Mouse (Mus musculus): Measurements from ENCODE around the gene Smco3. TPM values are rescaled to one million over a fixed set of nuclear protein-coding genes. Genes with fewer than 3 reads are reported as not detected.
"Not testable (repeated sequence)": the region's sequence is repeated elsewhere in the genome, so short reads cannot be mapped to it uniquely, and the experiment has no call there.

Gene Smco3
- not detected for total RNA-seq (2022)

- DNase-seq (ENCODE audit: low spot score) = no peak
These were observed at the start of gene Smco3 for GRCm38 (mm10) chr6:136835352-136835751. Gene Smco3, minus strand, starts transcription at chr6:136835452.

- DNase-seq (ENCODE audit: low spot score) = not testable (repeated sequence)
These were observed 49.5 kb upstream of the Smco3 start for GRCm38 (mm10) chr6:136884766-136885165.

DNA sequence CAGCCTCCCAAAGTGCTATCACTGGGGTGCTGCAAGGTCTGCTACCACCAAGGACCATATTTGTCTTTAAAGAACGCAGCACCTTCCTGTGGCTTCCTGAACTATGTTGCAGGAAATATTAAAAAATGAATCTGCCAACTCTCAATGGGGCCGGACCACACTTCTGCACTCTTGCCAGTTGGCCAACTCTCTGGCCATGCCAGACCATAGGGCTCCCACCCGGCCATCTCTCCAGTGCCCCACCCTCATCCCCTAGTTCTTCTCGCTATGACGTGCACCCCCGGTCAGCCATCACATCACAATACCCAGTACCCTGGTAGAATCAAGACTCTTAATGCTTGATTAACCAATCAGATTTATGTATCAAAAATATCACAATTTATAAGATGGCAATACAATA, 48.7 kb upstream of the Smco3 start:
- no peak for DNase-seq (ENCODE audit: low spot score)

- no peak for DNase-seq (ENCODE audit: low spot score)
These were observed 48.2 kb upstream of the Smco3 start for GRCm38 (mm10) chr6:136883431-136883915.

DNA sequence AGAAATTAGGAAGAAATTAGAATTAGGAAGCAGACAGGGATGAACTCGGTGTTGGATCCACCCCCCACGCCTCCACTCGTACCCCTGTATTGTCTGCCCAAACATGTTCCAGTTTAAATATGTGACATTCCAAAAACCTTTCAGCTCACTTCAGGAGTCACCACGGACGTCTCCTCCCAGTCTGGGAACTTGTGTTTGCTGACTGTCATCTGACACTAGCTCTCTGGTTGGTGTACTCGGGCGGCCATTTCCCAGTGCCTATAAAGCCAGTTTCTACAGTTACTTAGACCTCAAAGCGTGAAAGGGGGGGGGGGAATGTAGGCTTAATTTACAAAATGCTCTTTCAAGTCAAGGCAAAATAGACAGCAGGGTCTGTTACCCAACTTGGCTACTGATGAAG, 46.4 kb upstream of the Smco3 start:
- no peak for DNase-seq (ENCODE audit: low spot score)

- DNase-seq (ENCODE audit: low spot score) = peak; percentile 64
These were observed 40.4 kb upstream of the Smco3 start, which contains the start of gene Mgp for GRCm38 (mm10) chr6:136875670-136876069. Gene Mgp, minus strand, starts transcription at chr6:136875823.

DNA sequence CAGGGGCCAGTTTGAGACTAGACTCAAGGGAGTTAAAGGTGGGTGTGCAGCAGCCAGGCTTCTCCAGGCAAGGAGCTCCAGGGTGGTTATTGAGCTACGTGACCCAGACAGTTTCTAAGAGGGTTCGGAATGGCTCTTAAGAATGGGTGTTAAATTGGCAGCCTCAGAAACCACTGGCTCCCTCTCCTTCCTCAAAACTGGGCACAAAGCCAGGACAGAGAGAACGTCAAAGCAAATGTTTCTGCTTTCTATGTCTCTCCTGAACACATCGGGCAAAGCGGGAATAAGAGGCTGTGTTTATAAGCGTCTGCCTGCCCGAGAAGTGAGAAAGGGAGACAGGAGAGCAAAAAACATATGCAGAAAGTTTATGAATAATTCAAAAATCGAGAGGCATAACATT, 39.3 kb upstream of the Smco3 start:
- no peak for DNase-seq (ENCODE audit: low spot score)

GRCm38 (mm10) chr6:136868921-136869320, 33.7 kb upstream of the Smco3 start:
- DNase-seq (ENCODE audit: low spot score) = no peak

DNA sequence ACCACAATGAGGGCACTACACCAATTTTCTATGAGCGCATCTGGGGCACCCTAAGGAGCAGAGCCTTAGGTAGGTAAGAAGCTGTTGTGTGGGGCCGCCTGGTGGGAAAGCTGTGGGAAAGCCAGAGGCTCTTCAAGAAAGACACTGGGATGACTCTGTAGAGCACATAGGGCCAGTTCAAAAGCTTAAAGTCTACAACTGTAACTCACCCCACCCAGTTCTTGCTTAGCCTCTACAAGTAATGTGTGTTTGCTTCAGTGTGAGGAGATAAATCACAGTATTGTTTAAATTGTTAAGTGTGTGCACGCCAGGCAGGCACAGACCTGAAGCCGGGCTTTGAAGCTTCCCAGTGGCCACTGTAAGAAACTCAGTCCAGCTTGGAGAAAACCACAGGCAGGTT, 30.9 kb upstream of the Smco3 start:
- no peak for DNase-seq (ENCODE audit: low spot score)

- DNase-seq (ENCODE audit: low spot score) = no peak
These were observed 30.1 kb upstream of the Smco3 start for GRCm38 (mm10) chr6:136865360-136865759.

DNA sequence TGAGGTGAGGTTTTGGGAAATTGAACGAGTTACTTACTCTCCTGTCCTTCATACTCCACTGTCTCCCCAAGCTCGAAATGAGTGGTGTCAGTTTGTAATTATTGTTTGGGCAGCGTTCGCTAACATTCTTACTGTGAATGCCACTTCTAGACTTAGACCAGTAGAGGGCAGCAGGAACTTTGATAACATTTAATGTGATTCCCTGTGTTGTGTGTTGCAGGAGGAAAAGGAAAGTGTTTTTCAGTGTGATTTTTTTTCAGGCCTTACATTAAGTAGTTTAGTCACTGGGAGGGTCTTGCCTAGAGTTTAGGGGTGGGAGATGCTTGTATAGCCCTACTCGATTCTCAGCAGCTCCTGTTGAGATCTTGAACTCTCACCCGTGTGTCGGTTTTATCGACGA, 25.8 kb upstream of the Smco3 start:
- peak; percentile 74 for DNase-seq (ENCODE audit: low spot score)

GRCm38 (mm10) chr6:136858420-136858819, 23.2 kb upstream of the Smco3 start:
- DNase-seq (ENCODE audit: low spot score) = peak; percentile 31

DNA sequence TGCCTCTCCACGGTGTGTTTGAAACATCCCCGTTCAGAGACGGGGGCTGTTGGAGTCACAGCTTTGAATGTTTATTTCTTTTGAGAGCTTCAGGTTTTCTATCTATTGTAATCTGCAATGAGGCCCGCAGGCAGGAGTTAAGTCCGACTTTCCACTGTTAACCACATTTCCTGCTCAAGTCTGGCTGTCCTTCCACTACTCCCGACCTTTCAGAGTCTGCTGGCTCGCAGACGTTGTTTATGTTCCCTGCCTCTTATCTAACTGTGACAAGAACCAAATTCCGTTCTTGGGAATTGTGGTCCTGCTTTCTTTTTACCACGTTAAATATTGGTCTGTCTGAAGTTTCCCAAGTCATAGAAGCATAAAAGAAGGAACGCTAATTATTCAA, 22.6 kb upstream of the Smco3 start:
- DNase-seq (ENCODE audit: low spot score) = peak; percentile 71

DNA sequence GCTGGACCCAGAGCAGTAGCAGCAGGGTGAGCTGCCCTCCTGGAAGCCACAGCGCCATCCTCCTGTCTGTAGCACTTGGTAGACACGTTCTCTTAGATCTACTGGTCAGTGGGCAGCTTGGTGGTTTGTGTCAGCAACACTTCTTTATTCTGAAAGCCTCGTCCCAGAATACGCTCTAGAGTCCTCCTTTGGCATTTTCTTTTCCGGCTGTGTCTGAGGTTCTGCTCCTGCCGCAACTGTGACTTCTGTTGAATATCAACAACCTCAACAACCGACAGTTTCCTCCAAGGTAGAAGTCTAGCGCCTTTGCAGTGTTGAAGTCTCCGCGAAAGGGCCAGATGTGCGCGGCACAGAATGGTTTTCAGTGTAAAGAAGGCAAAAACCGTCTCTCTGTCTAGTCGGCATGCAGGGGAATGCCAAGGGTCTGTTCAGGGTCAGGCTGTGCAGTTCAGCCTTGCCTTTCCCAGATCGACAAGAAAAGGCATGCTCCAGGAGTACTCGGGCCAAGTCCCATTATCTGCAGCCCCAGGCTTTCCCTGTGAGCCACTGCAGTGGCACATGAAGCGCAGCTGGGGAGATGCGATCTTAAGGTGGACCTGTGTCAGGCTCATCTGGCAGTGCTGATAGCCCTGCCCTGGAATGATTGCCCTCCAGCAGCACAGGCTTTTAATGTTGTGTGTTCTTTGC, 22.1 kb upstream of the Smco3 start, which contains the start of gene Art4:
TSS of gene Art4 (minus strand) at position 548 of the 687 bp plus-strand sequence.
- peak; percentile 26 for DNase-seq (ENCODE audit: low spot score)

DNA sequence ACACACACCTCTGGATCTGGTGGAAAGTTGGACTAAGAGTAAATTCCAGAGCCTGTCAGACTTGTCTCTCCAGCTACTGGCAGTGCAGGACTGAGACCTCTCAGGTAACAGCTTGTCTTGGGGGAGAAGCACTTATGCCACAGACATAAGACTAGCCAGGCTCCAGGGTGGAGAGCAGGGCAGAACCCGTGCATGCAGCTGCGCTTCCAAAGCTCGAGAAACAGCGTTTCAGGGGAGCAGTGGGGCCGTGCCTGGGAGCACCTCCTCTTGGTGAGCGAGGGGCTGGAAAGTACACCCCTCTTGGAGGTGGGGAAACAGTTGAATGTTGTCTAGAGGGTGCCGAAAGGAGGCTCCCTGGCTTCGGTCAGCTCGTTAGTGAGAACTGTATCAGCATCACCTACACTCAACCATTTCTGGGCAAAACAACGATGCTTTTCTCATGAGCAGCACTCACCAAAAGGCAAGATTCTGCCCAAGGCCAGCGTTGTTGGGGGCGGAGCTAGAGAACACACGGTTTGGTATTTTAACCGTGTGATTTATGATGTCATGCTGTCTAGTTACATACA, 20.9 kb upstream of the Smco3 start:
- no peak for DNase-seq (ENCODE audit: low spot score)

DNA sequence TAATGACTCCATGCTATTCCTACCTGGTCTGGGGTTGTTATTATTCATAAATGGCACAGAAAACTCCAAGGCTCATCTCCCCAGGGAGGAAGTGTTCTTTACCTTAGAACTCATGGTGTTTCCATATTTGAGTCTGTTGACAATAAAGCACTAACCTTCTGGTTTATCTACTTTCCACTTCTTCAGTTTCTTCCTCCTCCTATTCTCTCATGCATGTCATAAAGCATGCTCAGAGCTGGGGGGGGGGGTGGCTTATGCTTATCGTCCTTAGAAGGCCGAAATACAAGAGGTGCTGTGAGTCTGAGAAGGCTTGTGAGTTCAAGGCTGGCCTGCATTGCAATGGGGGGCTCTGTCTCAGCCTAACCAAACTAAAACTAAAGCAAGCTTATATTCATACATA, 19.9 kb upstream of the Smco3 start:
- DNase-seq (ENCODE audit: low spot score) = no peak

DNA sequence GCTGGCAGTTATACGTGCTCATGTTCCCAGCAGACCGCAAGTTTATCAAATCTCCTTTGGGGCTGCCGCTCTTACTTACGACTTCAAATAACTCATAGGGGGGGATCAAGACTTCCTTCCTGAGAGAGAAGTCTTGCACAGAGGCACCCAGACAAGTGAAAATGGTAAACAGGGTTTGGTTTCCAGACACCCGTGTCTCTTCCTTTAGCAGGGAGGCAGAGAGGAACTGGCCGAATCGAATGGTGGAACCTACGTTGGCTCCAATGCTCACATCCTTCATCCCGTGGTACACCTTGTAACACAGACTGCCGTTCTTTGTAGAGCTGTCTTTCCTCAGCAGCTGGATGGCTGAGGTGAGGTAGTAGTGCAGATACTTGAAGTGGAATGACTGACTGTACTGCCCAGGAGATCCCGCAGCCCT, 19.1 kb upstream of the Smco3 start:
- DNase-seq (ENCODE audit: low spot score) = no peak

- DNase-seq (ENCODE audit: low spot score) = no peak
These were observed 17.5 kb upstream of the Smco3 start for GRCm38 (mm10) chr6:136852762-136853161.

- DNase-seq (ENCODE audit: low spot score) = no peak
These were observed 17.1 kb upstream of the Smco3 start for GRCm38 (mm10) chr6:136852348-136852747.

DNA sequence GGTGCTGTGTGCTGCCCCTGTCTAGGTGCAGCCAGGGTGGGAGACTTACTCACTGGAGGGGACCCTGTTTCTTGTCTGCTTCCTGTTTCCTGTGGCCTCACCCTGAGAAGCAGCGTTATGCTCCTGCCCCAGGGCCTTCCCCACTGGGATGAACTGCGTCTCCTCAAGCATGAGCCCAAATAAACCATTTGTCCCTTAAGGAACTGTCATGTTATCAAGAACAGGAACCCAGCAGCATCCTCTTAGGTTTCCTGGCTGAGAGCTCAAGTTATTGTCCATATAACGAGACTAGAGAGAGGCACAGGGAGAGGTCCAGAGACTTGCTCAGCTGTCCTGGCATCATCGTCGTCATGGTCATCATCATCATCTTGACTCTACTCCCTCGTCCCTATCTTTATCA, 15.0 kb upstream of the Smco3 start:
- DNase-seq (ENCODE audit: low spot score) = no peak

DNA sequence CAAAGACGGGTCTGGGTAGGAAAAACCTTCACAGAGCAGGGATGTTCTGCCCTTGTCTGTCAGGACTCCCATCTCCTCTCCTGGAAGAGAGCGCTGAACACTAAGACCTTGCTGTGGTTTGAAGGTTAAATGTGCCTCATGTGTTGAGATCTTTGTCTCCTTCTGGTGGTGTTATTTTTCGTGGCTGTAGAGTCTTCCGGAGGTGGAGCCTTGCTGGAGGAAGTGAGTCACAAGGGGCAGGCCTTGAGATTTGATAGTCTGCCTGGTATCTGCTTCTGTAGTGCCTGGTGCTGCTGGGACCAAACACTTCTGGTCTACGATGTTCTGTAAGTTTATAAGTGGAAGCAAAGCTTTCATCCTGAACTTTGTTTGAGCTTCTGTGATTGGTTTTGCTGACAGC, 13.7 kb upstream of the Smco3 start:
- DNase-seq (ENCODE audit: low spot score) = no peak

DNA sequence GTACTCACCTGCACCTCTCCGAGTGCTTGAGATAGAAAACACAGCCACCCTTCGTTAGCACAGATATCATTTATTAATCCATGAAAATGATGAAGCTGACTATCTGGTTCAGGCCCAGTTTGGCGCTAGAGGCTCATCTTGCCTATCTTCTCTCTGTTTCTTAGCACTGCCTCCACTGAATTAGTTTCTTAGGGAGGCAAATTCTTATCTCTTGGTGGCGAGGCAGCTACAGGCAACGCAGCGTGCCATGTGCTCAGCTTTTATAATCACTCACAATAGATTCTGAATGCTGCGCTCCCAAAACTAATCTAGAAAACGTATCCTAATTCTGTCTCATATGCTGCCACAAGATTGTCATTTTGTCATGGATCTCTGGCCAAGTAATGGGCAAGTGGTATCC, 13.1 kb upstream of the Smco3 start:
- DNase-seq (ENCODE audit: low spot score) = no peak

DNA sequence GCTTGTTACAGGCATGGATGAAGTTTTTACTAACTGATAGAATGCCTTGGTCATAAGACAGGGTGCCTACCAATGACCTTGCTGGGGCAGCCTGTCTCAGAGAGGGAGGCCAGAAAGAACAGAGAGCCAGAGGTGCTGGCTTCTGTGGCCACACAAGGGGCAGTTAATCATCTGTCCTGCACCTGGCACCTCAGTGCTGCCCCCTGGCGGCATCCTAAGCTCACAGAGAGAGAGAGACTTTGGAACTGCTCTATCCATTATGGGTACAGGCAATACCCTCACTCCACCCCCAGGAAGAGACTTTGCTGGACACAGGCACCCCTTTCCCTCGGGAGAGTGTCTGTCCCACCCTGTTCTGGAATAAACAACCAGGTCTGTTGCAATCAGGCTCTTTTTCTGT, 12.5 kb upstream of the Smco3 start:
- no peak for DNase-seq (ENCODE audit: low spot score)

Measured in heart, adult 8-10 months (tissue).